Mouse (Mus musculus): ENCODE measurements at regions not wholly inside any gene's neighbourhood (a gene's known extent, or its start where the extent isn't known, plus 50 kb on each side); places are given as distances from the start of the nearest gene placed in this dataset.
A peak's percentile ranks its signal among the peaks of the same experiment; 100 is the strongest.

- no peak for DNase-seq (ENCODE audit: extremely low read depth, low read depth, low spot score)
These were observed 247.5 kb upstream of the Pabpc6 start for GRCm38 (mm10) chr17:9917031-9917430.

- no peak for DNase-seq (ENCODE audit: extremely low read depth, low read depth, low spot score)
These were observed 241.3 kb upstream of the Pabpc6 start for GRCm38 (mm10) chr17:9910856-9911255.

GRCm38 (mm10) chr17:9907077-9907476, 237.6 kb upstream of the Pabpc6 start:
- no peak for DNase-seq (ENCODE audit: extremely low read depth, low read depth, low spot score)

- DNase-seq (ENCODE audit: extremely low read depth, low read depth, low spot score): no peak
These were observed 236.3 kb upstream of the Pabpc6 start for GRCm38 (mm10) chr17:9905501-9906462.

- no peak for DNase-seq (ENCODE audit: extremely low read depth, low read depth, low spot score)
These were observed 235.0 kb upstream of the Pabpc6 start for GRCm38 (mm10) chr17:9904525-9904991.

DNA sequence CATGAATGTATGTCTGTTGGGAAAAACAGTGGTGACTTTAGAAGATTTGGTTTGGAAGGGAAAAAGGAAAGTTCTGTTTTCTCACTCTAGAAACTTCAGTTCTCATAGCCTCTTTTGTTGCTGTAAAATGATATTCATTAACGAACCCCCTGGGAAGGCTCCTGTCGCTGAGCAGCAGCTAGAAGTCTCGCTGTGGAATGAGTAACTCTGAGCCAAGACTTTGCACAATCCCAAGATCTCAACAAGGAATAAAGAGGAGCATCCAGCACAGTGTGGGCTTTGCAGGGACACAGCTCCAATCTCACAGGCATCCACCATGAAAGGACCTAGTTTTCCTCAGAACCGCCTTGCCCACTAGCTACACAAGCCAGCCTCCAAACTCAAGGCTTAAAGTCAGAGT, 233.8 kb upstream of the Pabpc6 start:
- no peak for DNase-seq (ENCODE audit: extremely low read depth, low read depth, low spot score)

- DNase-seq (ENCODE audit: extremely low read depth, low read depth, low spot score): no peak
These were observed 227.4 kb upstream of the Pabpc6 start for GRCm38 (mm10) chr17:9896964-9897363.

DNA sequence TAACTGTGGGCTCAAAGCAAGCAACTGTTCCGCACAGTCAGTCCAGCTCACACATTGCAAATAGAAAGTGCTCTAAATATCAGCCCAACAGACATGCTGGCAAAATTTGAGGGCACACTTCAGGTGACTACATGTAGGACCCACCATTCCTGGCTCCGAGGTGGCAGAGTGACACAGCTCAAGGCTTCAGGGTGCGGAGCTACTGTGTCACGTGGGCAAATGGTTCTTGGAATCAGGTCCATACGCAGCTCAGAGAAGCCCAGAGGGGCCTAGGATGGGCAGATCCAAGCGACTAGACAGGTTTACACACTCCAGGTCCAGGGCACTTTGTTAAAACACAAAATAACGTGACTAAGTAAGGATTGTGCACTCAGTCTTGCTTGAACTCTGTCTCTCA, 226.2 kb upstream of the Pabpc6 start:
- no peak for DNase-seq (ENCODE audit: extremely low read depth, low read depth, low spot score)

GRCm38 (mm10) chr17:9894828-9895685, 225.5 kb upstream of the Pabpc6 start:
- DNase-seq (ENCODE audit: extremely low read depth, low read depth, low spot score): peak; percentile 55

DNA sequence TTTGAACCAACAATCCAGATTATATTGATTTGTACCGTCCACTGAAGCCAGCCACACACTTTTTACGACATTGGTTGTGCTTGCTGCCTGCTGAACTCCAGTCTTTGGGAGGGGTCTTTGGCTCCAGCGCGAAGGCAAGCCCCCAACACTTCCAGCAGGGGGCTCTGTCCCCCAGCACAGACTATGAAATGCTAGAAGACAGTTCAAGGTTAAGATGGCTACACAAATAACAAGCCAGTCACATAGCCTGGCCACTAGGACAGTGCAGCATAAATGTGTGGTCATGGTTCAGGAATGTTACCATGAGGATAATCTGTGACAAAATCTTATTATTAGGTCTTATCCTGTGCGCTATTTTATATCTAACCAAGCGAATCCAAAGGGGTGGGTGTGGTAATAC, 224.4 kb upstream of the Pabpc6 start:
- no peak for DNase-seq (ENCODE audit: extremely low read depth, low read depth, low spot score)

GRCm38 (mm10) chr17:9892776-9893175, 223.3 kb upstream of the Pabpc6 start:
- DNase-seq (ENCODE audit: extremely low read depth, low read depth, low spot score): no peak

GRCm38 (mm10) chr17:9892141-9892540, 222.6 kb upstream of the Pabpc6 start:
- DNase-seq (ENCODE audit: extremely low read depth, low read depth, low spot score): no peak

GRCm38 (mm10) chr17:9888494-9888893, 219.0 kb upstream of the Pabpc6 start:
- DNase-seq (ENCODE audit: extremely low read depth, low read depth, low spot score): no peak

DNA sequence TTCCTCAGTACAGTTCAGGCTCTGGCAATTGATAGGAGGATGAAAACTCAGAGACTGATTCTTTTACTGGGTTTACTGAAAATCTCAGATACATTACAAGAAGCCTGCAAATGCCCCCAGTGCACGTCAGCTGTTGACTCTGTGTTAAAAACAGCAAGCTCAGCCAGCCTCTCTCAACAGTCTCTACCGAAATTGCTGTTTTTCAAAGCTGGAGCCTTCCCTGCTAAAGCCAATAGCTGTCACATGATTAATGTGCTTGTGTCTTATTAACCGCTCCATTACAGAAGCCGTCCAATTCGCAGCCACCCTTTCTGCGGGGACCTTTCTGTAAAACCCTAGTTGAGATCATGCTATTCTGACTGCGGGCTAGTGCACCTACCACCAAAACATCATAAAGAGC, 215.6 kb upstream of the Pabpc6 start:
- no peak for DNase-seq (ENCODE audit: extremely low read depth, low read depth, low spot score)

DNA sequence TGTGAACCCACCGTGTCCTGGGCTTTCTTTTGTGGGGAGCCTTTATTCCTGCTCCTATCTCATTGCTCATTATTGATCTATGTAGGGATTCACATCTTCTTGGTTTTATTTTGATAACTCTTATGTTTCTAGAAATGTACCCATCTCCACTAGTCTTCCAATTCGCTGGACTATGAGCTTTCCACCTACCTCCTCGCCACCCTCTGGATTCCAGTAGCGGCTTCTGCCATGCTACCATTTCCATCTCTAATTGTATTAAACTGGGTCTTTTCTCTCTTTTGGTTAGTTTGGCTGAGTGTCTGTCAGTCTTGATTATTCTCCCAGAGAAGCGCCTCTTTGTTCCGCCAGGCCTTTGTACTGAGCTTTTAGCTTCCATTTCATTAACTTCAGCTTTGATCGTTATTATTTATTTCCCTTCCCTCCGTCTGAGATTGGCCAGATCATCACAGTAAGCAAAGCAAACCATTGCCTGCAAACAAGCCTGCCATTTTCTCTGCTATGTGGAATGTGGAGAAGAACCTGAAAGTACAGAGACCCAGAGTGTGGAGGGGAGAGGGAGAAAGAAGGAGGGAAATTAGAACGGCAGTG, 213.2 kb upstream of the Pabpc6 start:
- no peak for DNase-seq (ENCODE audit: extremely low read depth, low read depth, low spot score)

DNA sequence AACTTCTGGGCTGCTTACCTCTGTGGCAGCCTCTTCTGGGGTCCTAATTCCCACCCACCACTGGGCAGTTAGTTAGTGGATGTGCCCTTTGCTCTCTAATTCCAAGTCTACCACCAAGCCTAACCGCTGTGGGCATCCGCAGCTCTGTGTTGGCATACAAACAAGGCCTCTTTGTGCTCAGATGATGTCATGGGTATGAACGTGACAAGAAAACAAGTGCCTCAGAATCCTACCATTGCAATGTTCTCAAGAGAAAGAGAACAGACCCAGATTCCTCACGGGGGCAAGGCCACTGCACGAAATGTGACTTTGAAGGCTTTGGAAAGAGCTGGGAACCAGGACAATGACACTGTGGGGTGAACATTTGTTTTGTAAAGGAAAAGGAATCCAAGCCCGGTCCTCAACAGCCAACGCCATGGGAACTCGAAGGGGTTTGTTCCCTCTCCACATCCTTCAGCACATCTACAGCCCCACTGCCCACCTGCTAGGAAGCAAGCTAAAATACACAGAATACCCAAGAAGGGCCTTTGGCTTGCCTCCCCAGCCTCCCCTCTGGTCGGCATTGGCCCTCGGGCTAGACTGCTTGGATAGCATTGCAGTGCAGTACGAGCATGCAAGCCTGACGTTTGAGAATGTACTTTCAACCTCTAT, 210.2 kb upstream of the Pabpc6 start:
- DNase-seq (ENCODE audit: extremely low read depth, low read depth, low spot score): no peak

DNA sequence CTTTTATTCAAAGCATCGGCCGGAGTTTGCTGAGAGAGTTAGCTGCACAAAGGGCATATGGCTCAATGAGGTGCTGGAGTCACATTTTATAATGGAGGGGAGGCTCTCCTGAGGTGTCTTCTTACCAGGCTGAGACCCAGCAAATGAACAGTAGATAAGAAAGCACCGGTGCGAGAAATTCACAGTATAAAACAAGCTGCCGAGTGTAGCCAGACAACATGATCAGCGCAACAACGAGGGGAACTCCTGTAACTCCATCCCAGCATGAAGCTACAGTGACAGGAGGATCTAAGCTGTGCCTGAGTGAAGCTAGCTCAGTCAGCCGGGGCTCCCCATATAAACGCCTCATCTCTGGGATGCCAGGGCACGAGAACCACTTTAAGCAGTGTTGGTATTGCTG, 204.2 kb upstream of the Pabpc6 start:
- no peak for DNase-seq (ENCODE audit: extremely low read depth, low read depth, low spot score)

DNA sequence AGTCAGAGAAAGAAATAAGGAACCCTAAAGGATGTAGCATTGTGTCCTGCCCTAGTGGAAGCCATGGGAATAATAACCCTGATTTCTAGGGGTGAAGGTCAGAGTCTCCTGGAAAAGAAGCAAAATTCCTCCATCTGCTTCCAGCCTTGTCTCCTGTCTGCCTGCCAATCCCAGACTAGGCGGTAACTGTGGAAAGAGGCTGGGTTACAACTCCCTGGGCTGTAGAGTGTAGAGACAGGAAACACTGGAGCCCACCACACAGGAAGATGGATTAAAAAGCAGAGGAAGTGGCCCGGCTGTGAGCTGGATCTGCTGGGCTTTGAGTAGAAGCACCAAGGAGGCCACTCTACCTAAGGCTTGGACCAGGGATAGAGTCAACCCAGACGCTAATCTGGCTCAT, 200.7 kb upstream of the Pabpc6 start:
- DNase-seq (ENCODE audit: extremely low read depth, low read depth, low spot score): no peak

- DNase-seq (ENCODE audit: extremely low read depth, low read depth, low spot score): no peak
These were observed 199.3 kb upstream of the Pabpc6 start for GRCm38 (mm10) chr17:9868747-9869281.

DNA sequence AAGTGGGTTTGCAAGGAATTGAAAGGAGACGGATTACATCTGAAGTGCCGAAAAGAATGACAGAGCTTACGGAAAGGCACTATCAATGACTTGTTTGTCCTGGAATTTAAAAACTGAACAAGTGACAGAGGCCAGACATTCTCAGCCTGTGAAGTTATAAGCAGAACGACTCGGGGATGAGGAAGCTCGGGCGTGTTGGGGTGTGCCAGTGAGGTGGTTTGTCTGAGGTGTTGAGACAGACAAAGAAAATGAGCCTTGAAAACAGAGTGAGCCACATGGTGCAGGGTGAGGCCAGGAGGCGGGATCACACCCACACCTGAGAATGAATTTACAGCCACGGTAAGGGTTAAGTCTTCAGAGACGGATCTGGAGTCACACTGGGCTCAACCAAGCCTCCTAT, 194.7 kb upstream of the Pabpc6 start:
- DNase-seq (ENCODE audit: extremely low read depth, low read depth, low spot score): no peak
